Comparison of ENCODE assay signal across 8 mouse cellular contexts in the genomic region with DNA sequence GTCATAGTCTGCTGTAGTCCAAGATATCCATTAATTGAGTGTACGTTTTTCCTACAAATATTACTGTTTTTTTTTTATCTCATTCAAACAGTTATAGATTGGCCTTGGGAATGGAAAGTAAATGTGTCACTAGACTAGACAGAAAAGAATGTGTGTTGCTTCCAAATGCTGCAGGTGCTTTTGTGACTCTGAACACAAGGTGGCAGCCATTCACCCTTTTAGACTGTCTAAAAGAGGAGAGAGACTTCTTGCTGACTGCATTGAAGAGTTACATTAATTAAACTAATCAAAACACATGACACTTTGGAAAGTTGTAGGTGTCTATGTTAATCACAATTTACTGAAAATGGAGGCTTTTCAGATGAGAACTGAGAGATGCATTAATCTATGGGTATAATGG.
DNase-seq lines count a peak whose midpoint lies in the region; ATAC-seq and TF ChIP-seq lines count a peak whose summit lies in the region.

No protein-coding gene starts in this region.

- no peaks in the 10 kb centered on the region for H3K9me3 ChIP-seq in liver, embryonic 12.5 days (replicated peaks)
- no peaks in the 10 kb centered on the region for H3K9me3 ChIP-seq in lung, embryonic 14.5 days (ENCODE audit: low read depth, low read length)

- H3K4me2 ChIP-seq in liver, embryonic 12.5 days: no peak overlapping the region
- H3K4me2 ChIP-seq in lung, embryonic 14.5 days: no peak overlapping the region

- no peaks in the 10 kb centered on the region for H3K27me3 ChIP-seq in liver, adult 2 months (ENCODE audit: control insufficient read depth, insufficient read depth, low read length)
- no peaks in the 10 kb centered on the region for H3K27me3 ChIP-seq in liver, embryonic 12.5 days (replicated peaks)
- H3K27me3 ChIP-seq in kidney, adult 2 months (replicated peaks; ENCODE audit: control insufficient read depth, insufficient read depth, low read length): no peaks in the 10 kb centered on the region
- H3K27me3 ChIP-seq in lung, embryonic 14.5 days (ENCODE audit: insufficient read depth, low read length): no peaks in the 10 kb centered on the region

- DNase-seq in CD4-positive, CD25-positive, alpha-beta regulatory T cell, adult 2 months (ENCODE audit: low read depth, low spot score): peak; percentile 44
- peak; percentile 11 for DNase-seq in liver, adult 2 months (ENCODE audit: extremely low read depth, low read depth, low spot score)
- peak; percentile 35 for DNase-seq in adrenal gland, postnatal 25 days
- DNase-seq in kidney, adult 2 months: peak; percentile 57
- DNase-seq in lung, embryonic 14.5 days: peak; percentile 43
- no peak for DNase-seq in cerebellum, adult 11 months

- TF ChIP-seq POLR2A in liver, adult 2 months (IDR thresholded peaks at IDR 0.05; ENCODE audit: extremely low read depth, insufficient read depth, low read length): no peak
- TF ChIP-seq POLR2A in kidney, adult 2 months (IDR thresholded peaks at IDR 0.05; ENCODE audit: low read depth, low read length): no peak

- no peak overlapping the region for H3K27ac ChIP-seq in liver, adult 2 months (replicated peaks; ENCODE audit: insufficient read depth, low read depth, low read length)
- H3K27ac ChIP-seq in liver, embryonic 12.5 days: no peak overlapping the region
- no peak overlapping the region for H3K27ac ChIP-seq in kidney, adult 2 months (ENCODE audit: insufficient read depth, low read depth, low read length)
- no peak overlapping the region for H3K27ac ChIP-seq in lung, embryonic 14.5 days (ENCODE audit: low read depth)

- 9% methylated on average over 1 of the region's 1 CpGs for WGBS in liver, adult 2 months
- WGBS in liver, embryonic 12.5 days (ENCODE audit: insufficient replicate concordance): 55% methylated on average over 1 of the region's 1 CpGs
- WGBS in kidney, adult 2 months: 32% methylated on average over 1 of the region's 1 CpGs
- WGBS in lung, embryonic 14.5 days: 63% methylated on average over 1 of the region's 1 CpGs

- no peak for ATAC-seq in CD4-positive, CD25-positive, alpha-beta regulatory T cell, adult 4 months
- no peak for ATAC-seq in liver, embryonic 12.5 days
- no peak for ATAC-seq in lung, embryonic 14.5 days (ENCODE audit: insufficient read depth)

- no peak overlapping the region for H3K9ac ChIP-seq in liver, adult 2 months (ENCODE audit: low read depth, low read length)
- H3K9ac ChIP-seq in liver, embryonic 12.5 days: no peak overlapping the region
- H3K9ac ChIP-seq in lung, embryonic 14.5 days: no peak overlapping the region

- TF ChIP-seq CTCF in liver, adult 2 months (IDR thresholded peaks at IDR 0.05; ENCODE audit: low read depth, low read length): peak; percentile 37
- TF ChIP-seq CTCF in kidney, adult 2 months (conservative IDR thresholded peaks at IDR 0.05; ENCODE audit: insufficient read depth, insufficient read length, low read depth, low read length): 0 out of 2 replicates have a peak, but pooled peaks have one; percentile 17
- peak; percentile 45 for TF ChIP-seq CTCF in lung, embryonic 14.5 days (IDR thresholded peaks at IDR 0.05; ENCODE audit: low read depth)

- no peaks in the 10 kb centered on the region for H3K36me3 ChIP-seq in liver, adult 2 months (ENCODE audit: control insufficient read depth, insufficient read depth, low read length)
- no peaks in the 10 kb centered on the region for H3K36me3 ChIP-seq in liver, embryonic 12.5 days
- no peaks in the 10 kb centered on the region for H3K36me3 ChIP-seq in kidney, adult 2 months (ENCODE audit: control insufficient read depth, insufficient read depth, low read length)
- H3K36me3 ChIP-seq in lung, embryonic 14.5 days (ENCODE audit: insufficient read depth): no peaks in the 10 kb centered on the region

- H3K79me2 ChIP-seq in liver, adult 2 months (ENCODE audit: control insufficient read depth, insufficient read depth, low read length): no peaks in the 10 kb centered on the region

- H3K4me1 ChIP-seq in liver, adult 2 months (ENCODE audit: control insufficient read depth, insufficient read depth, low read length): no peaks in the 10 kb centered on the region
- no peaks in the 10 kb centered on the region for H3K4me1 ChIP-seq in liver, embryonic 12.5 days
- H3K4me1 ChIP-seq in kidney, adult 2 months (ENCODE audit: control insufficient read depth, insufficient read depth, low read length): no peaks in the 10 kb centered on the region
- H3K4me1 ChIP-seq in lung, embryonic 14.5 days (ENCODE audit: insufficient read depth): no peaks in the 10 kb centered on the region

- no peak overlapping the region for H3K4me3 ChIP-seq in liver, adult 2 months (ENCODE audit: insufficient read depth, low read depth, low read length)
- H3K4me3 ChIP-seq in liver, embryonic 12.5 days: no peak overlapping the region
- H3K4me3 ChIP-seq in kidney, adult 2 months (ENCODE audit: insufficient read depth, low read depth, low read length): no peak overlapping the region
- H3K4me3 ChIP-seq in lung, embryonic 14.5 days (ENCODE audit: low read depth, low read length): no peak overlapping the region
